Mouse (Mus musculus) kidney, adult 2 months (tissue): ENCODE data around the gene Tmem268. TPM values are rescaled to one million over a fixed set of nuclear protein-coding genes. Genes with fewer than 3 reads are reported as not detected.

ENCODE experiments used
- DNase-seq: peaks from one replicate; pipeline ENCODE4 v3.0.0; 2021
- H3K27ac ChIP-seq: fragments of 200-500 bp; 2 replicates; pipeline ENCODE4 v1.5.1; 2012; ENCODE audit warnings: low read depth, low read length, control low read depth, inconsistent platforms; ENCODE audit not compliant: insufficient read depth
- H3K27me3 ChIP-seq: fragments of 200-500 bp; replicated peaks from 2 replicates; pipeline ENCODE4 v1.6.1; 2012; ENCODE audit warnings: mild to moderate bottlenecking, moderate library complexity, low read length, inconsistent platforms; ENCODE audit not compliant: control insufficient read depth, insufficient read depth
- H3K36me3 ChIP-seq: fragments of 200-500 bp; 2 replicates; pipeline ENCODE4 v1.6.1; 2012; ENCODE audit warnings: mild to moderate bottlenecking, moderate library complexity, low read length, inconsistent platforms; ENCODE audit not compliant: control insufficient read depth, insufficient read depth
- H3K4me1 ChIP-seq: fragments of 200-500 bp; 2 replicates; pipeline ENCODE4 v1.6.1; 2011; ENCODE audit warnings: low read length; ENCODE audit not compliant: control insufficient read depth, insufficient read depth
- H3K4me3 ChIP-seq: fragments of 200-500 bp; 2 replicates; pipeline ENCODE4 v1.5.1; 2011; ENCODE audit warnings: mild to moderate bottlenecking, low read depth, low read length, control low read depth; ENCODE audit not compliant: insufficient read depth
- CTCF ChIP-seq: fragments of 200-500 bp; conservative IDR thresholded peaks from 2 replicates; pipeline ENCODE4 v1.5.1; 2011; ENCODE audit warnings: low read depth, mild to moderate bottlenecking, control low read depth, low read length, moderate library complexity, mixed read lengths; ENCODE audit not compliant: insufficient read depth, insufficient read length
- POLR2A ChIP-seq: fragments of 200-500 bp; IDR thresholded peaks from one replicate; pipeline ENCODE4 v1.6.1; 2011; ENCODE audit warnings: low read depth, low read length, control low read depth
- WGBS: fragments of 180-500 bp; shearing (Covaris S2); methylation state at CpG from one replicate; pipeline ENCODE4 v1.1.7; 2018; 5-methylcytosine and 5-hydroxymethylcytosine counted together
- polyA plus RNA-seq: library from polyadenylated mRNA; depleted of rRNA; stranded (reverse); fragments of >200 nt; gene quantifications from 2 replicates; pipeline ENCODE4 v1.2.3, GENCODE M21; 2012

Gene Tmem268
- polyA plus RNA-seq, 1 experiment = 10.1 TPM

DNA sequence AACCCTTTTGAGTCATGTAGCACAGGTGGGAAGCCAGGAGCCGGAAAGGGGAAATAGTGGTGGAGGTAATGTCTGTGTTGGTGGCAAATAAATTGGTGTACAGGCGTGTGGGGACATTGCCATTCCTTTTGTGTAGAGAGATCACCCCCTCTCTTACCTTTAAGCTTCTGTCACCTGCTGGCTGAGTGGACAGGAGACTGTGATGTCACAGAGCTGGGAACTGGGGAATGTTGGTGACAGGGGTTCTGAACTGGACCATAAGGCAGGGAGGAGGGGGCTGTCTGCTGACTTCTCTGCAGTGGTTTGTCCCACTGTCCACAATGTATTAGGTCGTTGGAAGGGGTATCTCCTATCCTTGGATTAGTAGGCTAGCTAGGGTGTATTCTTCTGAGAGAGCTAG, 46.4 kb downstream of the Tmem268 start, which contains the start of gene Gm11213:
Gm11213 (minus strand) TSS at position 317 of the 400 bp plus-strand sequence.
- DNase-seq = no peak
- no peak within 1 kb of the TSS for H3K27ac ChIP-seq
- WGBS = 77% methylated on average over 3 of the region's 3 CpGs

DNA sequence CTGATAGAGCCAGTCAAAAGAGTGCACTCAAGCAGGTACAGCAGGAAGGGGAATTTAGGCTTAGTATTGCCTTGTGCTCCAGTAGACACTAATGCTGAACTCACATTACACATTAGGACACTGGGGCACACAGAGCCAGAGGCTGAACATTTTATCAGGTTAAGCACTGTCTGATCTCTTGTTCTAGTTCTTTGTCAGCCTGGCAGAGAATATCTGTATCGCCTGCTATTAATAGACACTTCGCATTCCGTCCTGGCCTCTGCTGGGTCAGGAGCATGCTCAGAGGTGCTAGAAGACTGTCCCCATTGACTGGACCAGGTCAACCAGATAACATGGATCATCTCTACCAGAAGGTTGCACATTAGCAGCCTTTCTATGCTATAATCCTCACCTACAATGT, 47.0 kb downstream of the Tmem268 start:
- Histone ChIP-seq H3K4me1 (no peaks in the 10 kb centered on the region), H3K27ac (no peak overlapping the region), H3K36me3 (no peaks in the 10 kb centered on the region), H3K27me3 (no peaks in the 10 kb centered on the region), H3K4me3 (no peak overlapping the region)
- DNase-seq = no peak
- 90% methylated on average over 3 of the region's 3 CpGs for WGBS
- TF ChIP-seq CTCF (no peak), POLR2A (no peak)

More for the DNA sequence above, 46.4 kb downstream of the Tmem268 start, which contains the start of gene Gm11213:
- TF ChIP-seq POLR2A = no peak
- no peak for TF ChIP-seq CTCF
- Histone ChIP-seq H3K36me3 (no peaks in the 10 kb centered on the region), H3K4me1 (no peaks in the 10 kb centered on the region), H3K4me3 (no peak within 1 kb of the TSS), H3K27me3 (no peaks in the 10 kb centered on the region)

DNA sequence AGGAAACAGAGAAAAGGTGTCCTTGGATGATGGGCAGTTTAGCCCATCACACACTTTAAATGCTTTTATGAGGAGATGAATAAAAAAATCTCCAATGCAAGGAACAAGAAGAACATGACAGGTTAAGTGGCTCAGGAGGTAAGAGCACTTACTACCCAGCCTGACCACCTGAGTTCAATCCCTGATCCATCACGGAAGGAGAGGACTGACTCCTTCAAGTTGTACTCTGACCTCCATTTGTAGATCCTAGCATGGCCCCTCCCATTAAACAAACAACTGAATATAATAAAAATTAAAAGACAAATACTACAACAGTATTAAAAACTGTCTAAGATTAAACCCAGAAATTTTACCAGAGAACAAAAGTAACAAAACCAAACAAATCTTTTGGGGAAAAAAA, 47.4 kb downstream of the Tmem268 start:
- Histone ChIP-seq H3K27me3 (no peaks in the 10 kb centered on the region), H3K27ac (no peak overlapping the region), H3K36me3 (no peaks in the 10 kb centered on the region), H3K4me3 (no peak overlapping the region), H3K4me1 (no peaks in the 10 kb centered on the region)
- no peak for TF ChIP-seq CTCF
- DNase-seq = no peak
- 41% methylated on average over 1 of the region's 1 CpGs for WGBS

DNA sequence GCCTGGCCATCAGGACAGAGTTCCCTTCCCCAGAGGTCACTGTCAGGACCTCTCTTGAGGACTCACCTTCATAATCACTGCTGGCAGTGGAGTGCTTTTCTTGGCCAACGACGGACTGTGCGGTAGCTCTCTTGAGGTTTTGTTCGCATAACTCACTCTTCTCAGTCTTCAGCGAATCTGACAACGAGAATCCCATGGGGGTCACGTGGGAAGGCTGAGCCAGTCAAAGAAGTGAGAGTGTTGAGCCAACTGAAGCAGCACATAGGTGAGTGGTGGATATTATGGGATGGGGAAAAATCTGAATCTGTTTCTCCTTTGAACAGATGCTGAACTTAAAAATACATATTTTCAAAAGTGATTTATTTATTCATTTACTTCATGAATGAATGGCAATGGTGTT, 49.8 kb downstream of the Tmem268 start:
- no peak for DNase-seq
- Histone ChIP-seq H3K27ac (no peak overlapping the region), H3K4me1 (no peaks in the 10 kb centered on the region), H3K4me3 (no peak overlapping the region), H3K27me3 (no peaks in the 10 kb centered on the region), H3K36me3 (no peaks in the 10 kb centered on the region)
- TF ChIP-seq POLR2A = no peak
- no peak for TF ChIP-seq CTCF
- 72% methylated on average over 7 of the region's 7 CpGs for WGBS

GRCm38 (mm10) chr4:63621861-63622260, 63.3 kb downstream of the Tmem268 start:
- no peak for DNase-seq

GRCm38 (mm10) chr4:63622378-63622835, 63.8 kb downstream of the Tmem268 start, which contains the start of gene Tex48:
Tex48 (minus strand) TSS chr4:63622428.
- 61% methylated on average over 5 of the region's 5 CpGs for WGBS
- TF ChIP-seq CTCF (peak; percentile 46), POLR2A (no peak)
- no peaks in the 10 kb centered on the region for H3K4me1 ChIP-seq
- H3K4me3 ChIP-seq = no peak within 1 kb of the TSS
- H3K36me3 ChIP-seq = no peaks in the 10 kb centered on the region
- DNase-seq = no peak
- H3K27ac ChIP-seq = no peak within 1 kb of the TSS
- no peaks in the 10 kb centered on the region for H3K27me3 ChIP-seq

More at GRCm38 (mm10) chr4:63621861-63622260, 63.3 kb downstream of the Tmem268 start:
- Histone ChIP-seq H3K4me1 (no peaks in the 10 kb centered on the region), H3K4me3 (no peak overlapping the region), H3K36me3 (no peaks in the 10 kb centered on the region), H3K27me3 (no peaks in the 10 kb centered on the region), H3K27ac (no peak overlapping the region)
- 70% methylated on average over 2 of the region's 2 CpGs for WGBS
- TF ChIP-seq POLR2A (no peak), CTCF (no peak)

GRCm38 (mm10) chr4:63625563-63626080, 67.0 kb downstream of the Tmem268 start:
- 37% methylated on average over 3 of the region's 3 CpGs for WGBS

More at GRCm38 (mm10) chr4:63625563-63626080, 67.0 kb downstream of the Tmem268 start:
- no peaks in the 10 kb centered on the region for H3K4me1 ChIP-seq
- no peaks in the 10 kb centered on the region for H3K27me3 ChIP-seq
- no peak for DNase-seq
- TF ChIP-seq CTCF (no peak), POLR2A (no peak)
- H3K27ac ChIP-seq = no peak overlapping the region
- no peak overlapping the region for H3K4me3 ChIP-seq
- no peaks in the 10 kb centered on the region for H3K36me3 ChIP-seq
